In the genomic region with DNA sequence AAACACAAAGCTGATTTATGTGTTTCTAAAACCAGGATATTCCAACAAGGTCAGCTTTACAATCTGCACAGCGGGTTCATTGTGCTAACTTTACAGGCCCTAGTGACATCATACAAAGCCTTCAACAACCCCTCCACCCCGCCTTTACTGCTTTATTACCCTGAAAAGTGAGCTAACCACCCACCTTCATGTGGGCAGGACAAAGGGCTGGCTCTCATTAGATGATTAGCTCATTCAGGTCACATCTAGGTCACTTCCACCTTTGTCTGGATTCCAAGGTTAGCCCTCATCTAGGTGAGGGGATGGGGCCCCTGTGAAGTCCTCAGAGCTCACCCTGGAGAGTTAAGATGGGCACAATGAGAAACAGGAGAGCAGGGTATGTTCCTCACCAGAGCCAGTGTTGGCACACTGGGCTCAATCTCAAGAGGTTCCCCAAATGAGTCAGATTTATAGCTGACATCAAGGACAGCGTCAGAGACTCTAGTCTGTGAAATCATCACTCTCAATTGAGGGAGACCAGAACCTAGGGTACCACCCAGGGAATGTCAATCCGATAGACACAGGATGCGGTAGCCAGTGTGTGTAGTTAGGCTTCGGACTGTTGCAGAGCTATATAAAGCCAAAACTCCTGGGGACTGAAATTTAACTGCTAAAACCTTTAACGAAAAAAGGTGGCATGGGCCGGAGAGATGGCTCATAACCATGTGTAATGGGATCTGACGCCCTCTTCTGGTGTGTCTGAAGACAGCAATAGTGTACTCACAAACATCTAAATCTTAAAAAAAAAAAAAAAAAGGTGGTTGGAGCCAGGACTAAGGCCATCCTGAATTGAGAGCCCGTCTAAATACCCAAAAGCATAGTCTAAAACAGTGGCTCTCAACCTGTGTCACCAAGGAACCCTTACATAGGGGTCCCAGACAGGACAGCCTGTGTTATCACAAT, we compare ENCODE assay signal across 7 mouse cellular contexts. TPM values are rescaled to one million over a fixed set of nuclear protein-coding genes. Genes with fewer than 3 reads are reported as not detected.
DNase-seq lines count a peak whose midpoint lies in the region; ATAC-seq and TF ChIP-seq lines count a peak whose summit lies in the region.

No protein-coding gene starts in this region.

- WGBS in lung, postnatal 0 days, result 29% methylated on average over 10 of the region's 10 CpGs
- 43% methylated on average over 10 of the region's 10 CpGs for WGBS in lung, adult 2 months
- 24% methylated on average over 10 of the region's 10 CpGs for WGBS in embryonic facial prominence, embryonic 14.5 days
- WGBS in limb, embryonic 14.5 days, result 18% methylated on average over 10 of the region's 10 CpGs

- H3K9ac ChIP-seq in lung, postnatal 0 days (replicated peaks; ENCODE audit: low read depth), result peak overlapping the region; percentile 61; the same call in 1 of the 2 replicates
- peak overlapping the region; percentile 95 for H3K9ac ChIP-seq in embryonic facial prominence, embryonic 14.5 days (ENCODE audit: low read depth, low read length)
- H3K9ac ChIP-seq in limb, embryonic 14.5 days (ENCODE audit: low read depth, low read length, severe bottlenecking), result peak overlapping the region; percentile 99

- no peaks in the 10 kb centered on the region for H3K27me3 ChIP-seq in lung, postnatal 0 days (replicated peaks; ENCODE audit: insufficient read depth, low read length)
- H3K27me3 ChIP-seq in embryonic facial prominence, embryonic 14.5 days (replicated peaks; ENCODE audit: control insufficient read depth, insufficient read depth, low read length), result no peaks in the 10 kb centered on the region
- H3K27me3 ChIP-seq in limb, embryonic 14.5 days (ENCODE audit: control insufficient read depth, insufficient read depth, low read length), result peaks cover 4% of the 10 kb centered on the region; the same call in 1 of the 2 replicates

- no peak for TF ChIP-seq EP300 in lung, postnatal 0 days (IDR thresholded peaks at IDR 0.05)

- H3K27ac ChIP-seq in lung, postnatal 0 days (ENCODE audit: low read length), result no peak overlapping the region
- peak overlapping the region; percentile 89 for H3K27ac ChIP-seq in embryonic facial prominence, embryonic 14.5 days (replicated peaks; ENCODE audit: low read depth, low read length)
- peak overlapping the region; percentile 95 for H3K27ac ChIP-seq in limb, embryonic 14.5 days (replicated peaks; ENCODE audit: low read depth, low read length)

- DNase-seq in lung, postnatal 0 days (ENCODE audit: low spot score), result no peak
- DNase-seq in lung, adult 2 months, result no peak
- no peak for DNase-seq in embryonic facial prominence, embryonic 14.5 days (ENCODE audit: low spot score)
- DNase-seq in limb, embryonic 14.5 days (ENCODE audit: low spot score), result no peak
- no peak for DNase-seq in thymus, postnatal 14 days
- DNase-seq in left cerebral cortex, postnatal 14 days (ENCODE audit: low spot score in 2 of 2), result no peak
- no peak for DNase-seq in gastrocnemius, adult 18-20 months (ENCODE audit: low spot score)

- 0 out of 2 replicates have a peak overlapping the region, but pooled peaks have one; percentile 69 for H3K4me3 ChIP-seq in lung, postnatal 0 days (ENCODE audit: low read depth, low read length)
- no peak overlapping the region for H3K4me3 ChIP-seq in lung, adult 2 months (replicated peaks; ENCODE audit: extremely low read depth, low read depth, low read length)
- peak overlapping the region; percentile 62 for H3K4me3 ChIP-seq in embryonic facial prominence, embryonic 14.5 days (ENCODE audit: low read depth, low read length)
- peak overlapping the region; percentile 98 for H3K4me3 ChIP-seq in limb, embryonic 14.5 days (replicated peaks; ENCODE audit: low read length)

- ATAC-seq in lung, postnatal 0 days, result no peak
- ATAC-seq in embryonic facial prominence, embryonic 14.5 days (ENCODE audit: low read depth), result no peak
- no peak for ATAC-seq in limb, embryonic 14.5 days (ENCODE audit: low FRiP score, low read depth)

- H3K9me3 ChIP-seq in lung, postnatal 0 days (ENCODE audit: low read length), result no peaks in the 10 kb centered on the region
- H3K9me3 ChIP-seq in embryonic facial prominence, embryonic 14.5 days (ENCODE audit: control insufficient read depth, low read length), result no peaks in the 10 kb centered on the region
- H3K9me3 ChIP-seq in limb, embryonic 14.5 days (ENCODE audit: control insufficient read depth, low read length), result no peaks in the 10 kb centered on the region

- intact Hi-C loops in left cerebral cortex, postnatal 14 days (cut with DNase I), result no loop called here

- TF ChIP-seq CTCF in lung, postnatal 0 days (IDR thresholded peaks at IDR 0.05), result no peak; the same call in 1 of the 2 replicates
- no peak for TF ChIP-seq CTCF in lung, adult 2 months (IDR thresholded peaks at IDR 0.05; ENCODE audit: insufficient read depth, low read length)

- H3K4me2 ChIP-seq in lung, postnatal 0 days (replicated peaks; ENCODE audit: low read depth, low read length), result peak overlapping the region; percentile 96
- peak overlapping the region; percentile 91 for H3K4me2 ChIP-seq in embryonic facial prominence, embryonic 14.5 days (ENCODE audit: low read depth, low read length)
- H3K4me2 ChIP-seq in limb, embryonic 14.5 days (replicated peaks; ENCODE audit: low read depth, low read length, severe bottlenecking), result peak overlapping the region; percentile 89

- H3K36me3 ChIP-seq in lung, postnatal 0 days (ENCODE audit: insufficient read depth, low read length), result no peaks in the 10 kb centered on the region
- peaks cover 21% of the 10 kb centered on the region for H3K36me3 ChIP-seq in embryonic facial prominence, embryonic 14.5 days (ENCODE audit: control insufficient read depth, insufficient read depth, low read length)
- H3K36me3 ChIP-seq in limb, embryonic 14.5 days (ENCODE audit: control insufficient read depth, insufficient read depth, low read length), result peaks cover 23% of the 10 kb centered on the region

- TF ChIP-seq POLR2A in lung, adult 2 months (IDR thresholded peaks at IDR 0.05; ENCODE audit: borderline replicate concordance, extremely low read depth, low read depth, low read length), result no peak
- TF ChIP-seq POLR2A in limb, embryonic 14.5 days (IDR thresholded peaks at IDR 0.05; ENCODE audit: borderline replicate concordance, extremely low read depth, insufficient read depth, insufficient read length), result no peak

- H3K4me1 ChIP-seq in lung, postnatal 0 days (ENCODE audit: insufficient read depth, low read depth, low read length), result peaks cover 6% of the 10 kb centered on the region; the same call in 1 of the 2 replicates
- H3K4me1 ChIP-seq in lung, adult 2 months (ENCODE audit: control insufficient read depth, insufficient read depth, low read length), result no peaks in the 10 kb centered on the region
- peaks cover 4% of the 10 kb centered on the region; the same call in 1 of the 2 replicates for H3K4me1 ChIP-seq in embryonic facial prominence, embryonic 14.5 days (ENCODE audit: control insufficient read depth, insufficient read depth, low read length)
- H3K4me1 ChIP-seq in limb, embryonic 14.5 days (ENCODE audit: control insufficient read depth, insufficient read depth, low read length), result peaks cover 9% of the 10 kb centered on the region

RNA-seq across cellular contexts. Expression of a gene that starts 8.3 kb away (rescaled TPM):
- 0.35 and 0.50 TPM in 2 replicates for polyA plus RNA-seq in lung, postnatal 0 days (2015; fragmentation: Nextera tagmentation; extraction: Ambion mirVana)
- 20.1 and 93.1 TPM in 2 replicates for polyA plus RNA-seq in lung, adult 2 months (2012; rRNA removed)
- polyA plus RNA-seq in embryonic facial prominence, embryonic 14.5 days (2014; fragmentation: Nextera tagmentation; extraction: Ambion mirVana), result 0.69 and 2.3 TPM in 2 replicates
- 22.8 and 25.6 TPM in 2 replicates for polyA plus RNA-seq in limb, embryonic 14.5 days (2012; rRNA removed)
- 1.6 and 2.2 TPM in 2 replicates for polyA plus RNA-seq in limb, embryonic 14.5 days (2014; fragmentation: Nextera tagmentation; extraction: Ambion mirVana)
- total RNA-seq in left cerebral cortex, postnatal 14 days (2021), result 1 to 10 TPM; 3.3 to 3.5 TPM
- total RNA-seq in gastrocnemius, adult 18-20 months (2021), result 10 to 100 TPM; 11.4 to 94.8 TPM

RNA-seq across cellular contexts. Expression of a gene that starts 18.9 kb away (rescaled TPM):
- polyA plus RNA-seq in lung, postnatal 0 days (2015; fragmentation: Nextera tagmentation; extraction: Ambion mirVana), result not detected in 2 replicates
- not detected in 2 replicates for polyA plus RNA-seq in lung, adult 2 months (2012; rRNA removed)
- polyA plus RNA-seq in embryonic facial prominence, embryonic 14.5 days (2014; fragmentation: Nextera tagmentation; extraction: Ambion mirVana), result not detected in 2 replicates
- not detected in 2 replicates for polyA plus RNA-seq in limb, embryonic 14.5 days (2012; rRNA removed)
- not detected in 2 replicates for polyA plus RNA-seq in limb, embryonic 14.5 days (2014; fragmentation: Nextera tagmentation; extraction: Ambion mirVana)
- not detected for total RNA-seq in left cerebral cortex, postnatal 14 days (2021)
- not detected for total RNA-seq in gastrocnemius, adult 18-20 months (2021)

RNA-seq across cellular contexts. Expression of a gene that starts 19.7 kb away (rescaled TPM):
- polyA plus RNA-seq in lung, postnatal 0 days (2015; fragmentation: Nextera tagmentation; extraction: Ambion mirVana), result 31.9 and 34.2 TPM in 2 replicates
- polyA plus RNA-seq in lung, adult 2 months (2012; rRNA removed), result 40.4 and 46.6 TPM in 2 replicates
- 15.0 and 15.4 TPM in 2 replicates for polyA plus RNA-seq in embryonic facial prominence, embryonic 14.5 days (2014; fragmentation: Nextera tagmentation; extraction: Ambion mirVana)
- 19.3 and 26.5 TPM in 2 replicates for polyA plus RNA-seq in limb, embryonic 14.5 days (2012; rRNA removed)
- polyA plus RNA-seq in limb, embryonic 14.5 days (2014; fragmentation: Nextera tagmentation; extraction: Ambion mirVana), result 18.2 and 18.4 TPM in 2 replicates
- total RNA-seq in left cerebral cortex, postnatal 14 days (2021), result 10 to 100 TPM; 32.1 to 32.8 TPM
- total RNA-seq in gastrocnemius, adult 18-20 months (2021), result 10 to 100 TPM in 1 of 2 experiments, 1 to 10 TPM in 1; 9.1 to 10.2 TPM

RNA-seq across cellular contexts. Expression of a gene that starts 21.2 kb away (rescaled TPM):
- 8.2 and 11.9 TPM in 2 replicates for polyA plus RNA-seq in lung, postnatal 0 days (2015; fragmentation: Nextera tagmentation; extraction: Ambion mirVana)
- 12.9 and 66.3 TPM in 2 replicates for polyA plus RNA-seq in lung, adult 2 months (2012; rRNA removed)
- polyA plus RNA-seq in embryonic facial prominence, embryonic 14.5 days (2014; fragmentation: Nextera tagmentation; extraction: Ambion mirVana), result 7.3 TPM in 2 replicates
- 6.5 and 7.1 TPM in 2 replicates for polyA plus RNA-seq in limb, embryonic 14.5 days (2012; rRNA removed)
- polyA plus RNA-seq in limb, embryonic 14.5 days (2014; fragmentation: Nextera tagmentation; extraction: Ambion mirVana), result 9.5 and 9.6 TPM in 2 replicates
- 1 to 10 TPM; 5.5 to 6.7 TPM for total RNA-seq in left cerebral cortex, postnatal 14 days (2021)
- 10 to 100 TPM; 16.6 to 99.8 TPM for total RNA-seq in gastrocnemius, adult 18-20 months (2021)

RNA-seq across cellular contexts. Expression of a gene that starts 21.7 kb away (rescaled TPM):
- 0.70 and 0.79 TPM in 2 replicates for polyA plus RNA-seq in lung, postnatal 0 days (2015; fragmentation: Nextera tagmentation; extraction: Ambion mirVana)
- polyA plus RNA-seq in lung, adult 2 months (2012; rRNA removed), result 0.81 and 1.3 TPM in 2 replicates
- polyA plus RNA-seq in embryonic facial prominence, embryonic 14.5 days (2014; fragmentation: Nextera tagmentation; extraction: Ambion mirVana), result 0.99 and 1.0 TPM in 2 replicates
- 0.44 and 0.47 TPM in 2 replicates for polyA plus RNA-seq in limb, embryonic 14.5 days (2012; rRNA removed)
- polyA plus RNA-seq in limb, embryonic 14.5 days (2014; fragmentation: Nextera tagmentation; extraction: Ambion mirVana), result 0.85 and 1.4 TPM in 2 replicates
- total RNA-seq in left cerebral cortex, postnatal 14 days (2021), result under 1 TPM; 0.15 TPM
- total RNA-seq in gastrocnemius, adult 18-20 months (2021), result 10 to 100 TPM; 31.8 to 33.6 TPM
